Mouse (Mus musculus) E14TG2a.4 (cell line): Measurements from ENCODE around the gene D630003M21Rik.

Experiments
- H3K27me3 ChIP-seq: 2 replicates; pipeline ENCODE4 v1.6.1; 2014; ENCODE audit warnings: low read length, control low read depth; ENCODE audit not compliant: insufficient read depth
- H3K36me3 ChIP-seq: 2 replicates; pipeline ENCODE4 v1.6.1; 2014; ENCODE audit warnings: low read length, control low read depth; ENCODE audit not compliant: insufficient read depth
- H3K4me1 ChIP-seq: replicated peaks from 2 replicates; pipeline ENCODE4 v1.6.1; 2014; ENCODE audit warnings: low read depth, low read length, control low read depth
- H3K4me3 ChIP-seq: replicated peaks from 2 replicates; pipeline ENCODE4 v1.5.1; 2014; ENCODE audit warnings: mild to moderate bottlenecking, low read length
- H3K9me3 ChIP-seq: 2 replicates; pipeline ENCODE4 v1.6.1; 2014; ENCODE audit warnings: low read length, control low read depth
- CTCF ChIP-seq: conservative IDR thresholded peaks from 2 replicates; pipeline ENCODE4 v1.5.1; 2014; ENCODE audit warnings: low read length
- NANOG ChIP-seq: IDR thresholded peaks from 2 replicates; pipeline ENCODE4 v1.6.1; 2014; ENCODE audit warnings: borderline replicate concordance, low read length, mixed read lengths
- POU5F1 ChIP-seq: IDR thresholded peaks from 2 replicates; pipeline ENCODE4 v1.6.1; 2014; ENCODE audit warnings: low read length, borderline replicate concordance

Gene D630003M21Rik

DNA sequence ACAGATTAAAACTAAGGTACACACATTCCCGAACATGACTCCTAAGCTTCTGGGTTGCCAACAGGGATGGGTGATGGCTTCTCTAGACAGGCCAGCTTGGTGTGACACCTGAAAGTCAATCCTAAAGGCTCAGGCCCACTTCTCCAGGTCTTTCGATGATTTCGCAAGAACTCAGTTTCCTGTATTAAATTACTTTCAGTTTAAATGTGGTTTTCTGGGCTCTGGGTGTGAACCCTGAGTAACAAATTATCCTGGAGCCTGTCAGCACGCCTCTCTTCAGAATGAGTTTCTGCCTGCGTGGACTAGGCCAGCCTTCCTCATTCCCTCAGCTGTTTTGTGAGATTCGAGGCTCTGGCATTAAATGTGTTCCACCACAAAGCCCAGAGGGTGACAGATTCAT is 66.0 kb downstream of the D630003M21Rik start:
- Histone ChIP-seq H3K9me3 (no peaks in the 10 kb centered on the region), H3K4me3 (no peak overlapping the region), H3K4me1 (peaks cover 36% of the 10 kb centered on the region), H3K36me3 (no peaks in the 10 kb centered on the region), H3K27me3 (no peaks in the 10 kb centered on the region)
- TF ChIP-seq NANOG (no peak), POU5F1 (no peak), CTCF (no peak)

DNA sequence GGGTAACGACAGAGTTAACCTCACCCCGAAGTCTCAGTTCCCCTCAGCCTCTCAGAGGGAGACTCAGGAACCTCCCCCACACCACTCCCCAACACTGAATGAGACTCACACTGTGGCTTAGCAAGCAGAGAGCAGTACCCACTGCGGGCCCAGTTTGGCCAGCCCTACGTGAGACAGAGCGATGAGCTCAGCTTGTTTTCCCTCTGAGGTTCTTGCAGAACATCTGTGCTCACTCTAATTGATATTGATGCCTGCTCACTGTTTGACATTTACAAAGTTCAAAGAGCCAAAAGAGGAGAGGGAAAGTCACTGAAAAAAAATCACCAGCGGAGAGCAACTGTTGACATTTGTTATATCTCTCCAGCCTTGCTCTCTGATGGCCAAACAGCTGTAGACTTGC is 67.3 kb downstream of the D630003M21Rik start:
- Histone ChIP-seq H3K27me3 (no peaks in the 10 kb centered on the region), H3K4me3 (no peak overlapping the region), H3K36me3 (no peaks in the 10 kb centered on the region), H3K4me1 (peaks cover 46% of the 10 kb centered on the region), H3K9me3 (no peaks in the 10 kb centered on the region)
- no peak for TF ChIP-seq CTCF
- TF ChIP-seq POU5F1: no peak
- TF ChIP-seq NANOG: no peak

DNA sequence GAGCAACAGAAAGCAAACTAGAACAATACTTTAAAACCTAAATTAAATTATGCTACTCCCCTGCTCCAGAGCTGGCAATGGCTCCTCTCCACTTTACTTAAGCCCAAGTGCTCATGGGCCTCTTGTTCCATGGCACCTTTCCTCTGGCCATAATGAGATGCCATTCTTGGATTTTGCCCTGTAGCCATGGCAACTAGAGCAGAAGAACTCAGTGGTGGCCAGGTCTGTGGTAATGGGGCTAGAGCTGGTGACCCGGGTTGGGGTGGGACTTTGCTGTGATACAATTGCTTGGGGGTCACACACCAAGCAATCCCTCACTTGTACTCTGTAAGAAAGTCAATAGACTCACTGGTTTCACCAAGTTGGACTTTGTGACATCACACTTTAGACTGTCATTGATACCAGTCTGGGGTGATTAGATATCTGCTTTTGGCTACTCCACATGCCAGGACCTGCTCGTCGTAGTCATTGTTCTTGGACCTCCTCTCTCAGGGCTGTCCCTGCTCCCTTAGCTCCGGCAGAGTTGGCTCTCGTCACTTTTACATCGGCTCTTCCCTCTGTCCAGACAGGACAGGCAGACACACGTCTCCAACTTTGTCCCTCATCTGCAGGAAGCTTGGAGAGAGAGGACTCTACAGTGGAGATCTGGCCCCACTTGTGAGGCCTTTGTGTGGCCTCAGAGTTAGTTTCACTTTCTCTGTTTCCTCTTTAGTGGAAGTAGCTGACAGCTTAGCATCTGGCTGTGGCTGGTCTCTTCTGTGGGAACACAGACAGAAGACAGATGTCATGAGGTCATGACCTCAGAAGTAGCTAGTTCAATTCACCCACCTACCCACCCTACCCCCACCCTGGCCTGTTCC is 69.4 kb downstream of the D630003M21Rik start:
- no peaks in the 10 kb centered on the region for H3K27me3 ChIP-seq
- H3K36me3 ChIP-seq: no peaks in the 10 kb centered on the region
- H3K9me3 ChIP-seq: no peaks in the 10 kb centered on the region
- no peak overlapping the region for H3K4me3 ChIP-seq
- no peak for TF ChIP-seq CTCF
- TF ChIP-seq NANOG: no peak
- TF ChIP-seq POU5F1: no peak
- H3K4me1 ChIP-seq: peaks cover 64% of the 10 kb centered on the region

DNA sequence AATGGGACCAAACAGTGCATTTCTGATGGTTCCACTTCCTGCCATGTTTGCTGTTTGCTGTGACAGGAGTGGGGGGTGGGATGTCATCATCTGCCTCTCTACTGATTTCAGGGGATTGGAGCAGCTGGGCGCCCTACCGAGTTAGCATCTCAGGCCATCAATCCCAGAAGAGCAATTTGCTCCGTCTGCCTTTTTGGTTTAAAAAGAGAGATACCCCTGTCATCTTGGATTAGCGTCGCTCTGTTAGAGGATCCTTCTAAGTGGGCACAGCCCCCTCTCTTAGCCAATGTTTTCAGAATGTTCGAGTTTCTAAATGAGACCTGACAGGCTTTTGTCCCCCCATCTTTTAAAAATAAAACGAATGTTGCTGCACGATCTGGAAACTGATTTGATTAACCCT is 71.4 kb downstream of the D630003M21Rik start:
- H3K36me3 ChIP-seq: no peaks in the 10 kb centered on the region
- H3K27me3 ChIP-seq: no peaks in the 10 kb centered on the region
- no peak overlapping the region for H3K4me3 ChIP-seq
- peaks cover 81% of the 10 kb centered on the region for H3K4me1 ChIP-seq
- no peaks in the 10 kb centered on the region for H3K9me3 ChIP-seq
- TF ChIP-seq CTCF: no peak
- TF ChIP-seq POU5F1: no peak
- no peak for TF ChIP-seq NANOG

DNA sequence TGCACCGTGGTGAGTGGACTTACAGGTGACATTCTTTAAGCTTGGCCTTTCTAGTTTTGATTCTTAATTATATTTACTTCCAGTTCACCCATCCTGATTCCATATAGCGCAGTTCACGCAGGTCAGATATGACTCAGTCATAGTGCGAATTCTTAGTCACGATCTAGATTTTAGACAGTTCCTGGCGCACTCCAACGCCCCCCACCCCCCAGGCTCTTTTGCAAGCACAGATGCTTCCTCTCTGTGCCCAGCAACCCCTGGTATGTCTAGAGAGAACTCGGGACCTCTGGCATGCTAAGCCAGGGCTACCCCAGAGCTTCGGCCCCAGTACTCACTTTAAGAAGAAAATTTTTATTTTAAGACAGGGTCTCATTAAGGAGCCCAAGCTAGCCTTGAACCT is 72.5 kb downstream of the D630003M21Rik start:
- Histone ChIP-seq H3K4me1 (peaks cover 83% of the 10 kb centered on the region), H3K9me3 (no peaks in the 10 kb centered on the region), H3K27me3 (no peaks in the 10 kb centered on the region), H3K36me3 (no peaks in the 10 kb centered on the region), H3K4me3 (no peak overlapping the region)
- TF ChIP-seq NANOG (no peak), CTCF (no peak), POU5F1 (no peak)

DNA sequence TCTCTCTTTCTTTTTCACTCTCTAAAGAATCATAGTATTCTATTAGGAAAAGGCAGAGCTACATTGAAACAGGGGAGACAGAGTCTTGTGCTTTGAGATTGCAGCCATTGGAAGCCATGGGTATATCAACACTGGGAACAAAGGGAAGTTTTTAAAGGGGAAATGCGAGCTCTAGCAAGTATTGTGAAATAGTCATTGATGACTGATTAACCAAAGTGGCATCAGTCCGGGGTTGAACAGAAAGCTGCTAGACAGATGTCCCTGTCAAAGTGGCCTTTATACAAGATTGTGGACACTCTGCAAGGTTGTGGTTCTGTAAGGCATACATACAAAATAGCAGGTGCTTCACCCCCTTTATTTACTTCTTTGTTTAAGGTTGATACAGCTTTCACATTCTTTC is 73.4 kb downstream of the D630003M21Rik start:
- H3K4me3 ChIP-seq: no peak overlapping the region

GRCm38 (mm10) chr2:158155101-158155500 is 73.9 kb downstream of the D630003M21Rik start:
- H3K4me1 ChIP-seq: peaks cover 76% of the 10 kb centered on the region

More for the DNA sequence above, 73.4 kb downstream of the D630003M21Rik start:
- Histone ChIP-seq H3K27me3 (no peaks in the 10 kb centered on the region), H3K36me3 (no peaks in the 10 kb centered on the region), H3K4me1 (peaks cover 81% of the 10 kb centered on the region), H3K9me3 (peaks cover 5% of the 10 kb centered on the region)
- no peak for TF ChIP-seq NANOG
- TF ChIP-seq CTCF: no peak
- no peak for TF ChIP-seq POU5F1

DNA sequence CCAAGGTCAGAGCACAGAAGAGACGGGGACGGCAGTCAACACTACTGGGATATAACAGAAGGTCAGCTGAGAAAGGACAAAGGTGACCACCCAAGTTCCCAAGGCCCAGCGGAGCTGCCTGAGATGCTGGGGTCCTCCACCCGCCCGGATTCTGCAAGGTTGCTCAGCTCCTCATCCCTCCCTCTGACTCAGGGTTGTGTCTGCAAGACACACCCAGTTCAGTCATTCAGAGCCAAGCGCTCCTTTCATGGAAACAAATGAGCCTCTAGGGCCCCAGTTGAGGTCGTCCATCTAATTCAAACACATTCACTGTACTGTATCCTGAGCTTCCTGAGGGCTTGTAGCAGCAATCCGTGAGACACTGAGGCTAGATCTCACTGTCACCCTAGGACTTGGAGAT is 74.4 kb downstream of the D630003M21Rik start:
- TF ChIP-seq CTCF (no peak), POU5F1 (no peak), NANOG (no peak)
- no peaks in the 10 kb centered on the region for H3K36me3 ChIP-seq
- H3K27me3 ChIP-seq: no peaks in the 10 kb centered on the region
- peaks cover 5% of the 10 kb centered on the region for H3K9me3 ChIP-seq
- H3K4me3 ChIP-seq: peak overlapping the region; percentile 66
- H3K4me1 ChIP-seq: peaks cover 71% of the 10 kb centered on the region

More at GRCm38 (mm10) chr2:158155101-158155500, 73.9 kb downstream of the D630003M21Rik start:
- peaks cover 5% of the 10 kb centered on the region for H3K9me3 ChIP-seq
- peak overlapping the region; percentile 66; the same call in 1 of the 2 replicates for H3K4me3 ChIP-seq
- no peaks in the 10 kb centered on the region for H3K27me3 ChIP-seq
- TF ChIP-seq CTCF (no peak), NANOG (no peak), POU5F1 (no peak)
- no peaks in the 10 kb centered on the region for H3K36me3 ChIP-seq

DNA sequence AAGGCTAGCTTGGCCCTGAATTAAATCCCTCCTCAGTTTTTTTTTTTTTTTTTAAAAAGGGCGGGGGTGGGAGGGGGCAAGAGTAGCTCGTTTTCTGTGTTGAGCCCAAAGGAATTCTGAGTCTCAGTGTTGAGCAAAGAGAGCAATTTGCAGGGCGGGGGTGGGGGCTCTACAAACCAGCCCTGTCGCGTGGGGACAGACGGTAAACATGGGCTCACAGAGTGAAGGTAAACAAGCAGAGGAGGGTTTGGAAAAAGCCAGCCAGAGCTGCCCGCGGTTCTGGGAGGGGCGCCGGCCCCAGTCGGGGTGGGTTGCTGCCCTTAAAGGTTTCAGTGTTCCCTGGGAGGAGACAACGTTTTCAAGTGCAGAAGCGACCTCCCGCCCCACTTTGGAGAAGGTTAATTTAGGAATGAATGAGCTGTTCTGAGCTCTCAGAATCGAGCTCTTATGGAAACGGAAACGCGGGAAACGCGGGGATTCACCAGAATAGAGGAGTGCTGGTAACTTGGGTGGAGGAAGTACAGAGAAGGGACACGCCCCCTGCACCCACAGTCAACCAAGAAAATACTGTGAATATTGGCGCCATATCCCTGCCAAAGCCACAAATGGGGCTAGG is 75.2 kb downstream of the D630003M21Rik start:
- H3K36me3 ChIP-seq: no peaks in the 10 kb centered on the region
- no peaks in the 10 kb centered on the region for H3K27me3 ChIP-seq
- H3K4me3 ChIP-seq: peak overlapping the region; percentile 66
- H3K9me3 ChIP-seq: peaks cover 5% of the 10 kb centered on the region
- H3K4me1 ChIP-seq: peaks cover 68% of the 10 kb centered on the region
- TF ChIP-seq POU5F1 (no peak), NANOG (no peak), CTCF (no peak)
